Mouse (Mus musculus): ENCODE results near the gene Bbof1.

The Bbof1 gene

GRCm38 (mm10) chr12:84468701-84469100 lies 59.8 kb downstream of the Bbof1 start:
- DNase-seq (ENCODE audit: low read depth) = peak; percentile 78

GRCm38 (mm10) chr12:84478937-84479336 lies 70.1 kb downstream of the Bbof1 start:
- DNase-seq (ENCODE audit: low read depth) = no peak

- DNase-seq (ENCODE audit: low read depth) = no peak
Measured at GRCm38 (mm10) chr12:84481251-84481650, 72.4 kb downstream of the Bbof1 start.

- no peak for DNase-seq (ENCODE audit: low read depth)
Measured at GRCm38 (mm10) chr12:84482778-84483585, 74.1 kb downstream of the Bbof1 start.

- no peak for DNase-seq (ENCODE audit: low read depth)
Measured at GRCm38 (mm10) chr12:84487324-84488056, 78.6 kb downstream of the Bbof1 start.
